Mouse (Mus musculus): ENCODE results near the gene Mex3a.

The Mex3a gene

GRCm38 (mm10) chr3:88527565-88527964 lies 4.6 kb upstream of the Mex3a start:
- in situ Hi-C loops (cut with MboI), result no loop called here

GRCm38 (mm10) chr3:88528646-88529045 lies 3.5 kb upstream of the Mex3a start:
- in situ Hi-C loops (cut with MboI), result no loop called here

DNA sequence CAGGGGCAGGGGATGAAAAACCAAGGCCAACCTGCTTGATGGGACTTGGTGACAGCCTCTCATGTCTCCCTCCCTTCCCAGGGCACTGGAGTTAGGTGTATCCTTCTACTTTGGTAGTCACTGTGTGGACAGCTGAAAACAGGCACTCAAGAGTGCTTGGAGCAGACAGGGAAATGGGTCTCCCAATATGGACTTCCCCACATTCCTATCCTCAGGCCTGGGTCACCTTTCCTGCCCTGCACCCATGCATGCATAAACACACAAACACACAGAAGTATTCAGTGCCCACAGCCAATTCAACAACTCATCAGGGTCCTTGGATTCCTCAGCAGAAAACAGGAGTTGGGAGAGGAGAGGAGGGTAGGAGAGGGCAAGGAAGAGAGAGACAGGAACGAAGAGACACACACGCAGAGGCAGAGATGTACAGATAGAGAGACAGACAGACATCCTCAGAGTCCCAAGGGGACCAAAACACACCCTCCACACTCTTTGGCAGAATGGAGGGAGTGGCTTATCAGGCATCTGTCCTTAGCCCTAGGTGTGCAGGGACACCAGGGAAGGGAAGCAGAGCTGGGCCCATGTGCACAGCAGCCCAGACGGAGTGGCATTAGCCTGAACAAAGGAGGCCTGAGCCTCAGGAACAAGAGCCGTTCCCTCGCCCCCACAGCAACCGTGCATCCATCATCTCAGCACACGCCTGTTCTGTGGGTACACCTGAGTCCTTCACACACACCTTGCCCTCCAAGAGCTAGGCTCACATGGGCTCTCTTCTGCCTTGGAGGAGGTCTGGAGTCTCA lies 2.8 kb upstream of the Mex3a start:
- in situ Hi-C loops (cut with MboI), result no loop called here

GRCm38 (mm10) chr3:88530082-88530864 lies 1.9 kb upstream of the Mex3a start:
- in situ Hi-C loops (cut with MboI), result loop anchor here (5.0 kb wide), 1 partner anchor 123 kb away; no protein-coding TSS in a partner anchor

GRCm38 (mm10) chr3:88531348-88532298 lies 572 bp upstream of the Mex3a start:
- in situ Hi-C loops (cut with MboI), result loop anchor here (5.0 kb wide), 1 partner anchor 124 kb away; no protein-coding TSS in a partner anchor

GRCm38 (mm10) chr3:88532689-88533511 lies 705 bp downstream of the Mex3a start:
- in situ Hi-C loops (cut with MboI), result loop anchor here (5.0 kb wide), 1 partner anchor 126 kb away; no protein-coding TSS in a partner anchor

DNA sequence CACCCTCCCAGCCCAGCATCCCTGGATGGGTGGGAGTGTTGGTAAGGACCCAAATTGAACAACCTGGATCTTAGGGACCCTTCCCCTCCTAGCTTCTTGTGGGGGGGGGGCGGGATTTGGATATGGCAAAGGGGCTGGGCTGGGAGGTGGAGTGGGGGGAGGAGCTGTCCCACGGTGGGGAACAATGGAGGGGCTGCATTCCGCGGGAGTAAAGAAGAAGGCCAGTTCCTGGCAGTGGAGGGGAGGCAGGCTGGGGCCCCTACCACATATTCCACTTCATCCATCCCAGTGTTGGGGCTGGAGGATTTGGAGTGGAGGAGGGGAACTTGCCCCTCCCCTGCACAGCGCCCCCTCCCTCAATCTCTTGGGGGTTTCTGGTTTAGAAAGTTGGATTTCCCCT lies 1.5 kb downstream of the Mex3a start:
- in situ Hi-C loops (cut with MboI), result loop anchor here (5.0 kb wide), 1 partner anchor 126 kb away; no protein-coding TSS in a partner anchor

- in situ Hi-C loops (cut with MboI), result no loop called here
These were observed 2.8 kb downstream of the Mex3a start for GRCm38 (mm10) chr3:88535005-88535404.

GRCm38 (mm10) chr3:88535527-88535926 lies 3.3 kb downstream of the Mex3a start:
- in situ Hi-C loops (cut with MboI), result no loop called here

DNA sequence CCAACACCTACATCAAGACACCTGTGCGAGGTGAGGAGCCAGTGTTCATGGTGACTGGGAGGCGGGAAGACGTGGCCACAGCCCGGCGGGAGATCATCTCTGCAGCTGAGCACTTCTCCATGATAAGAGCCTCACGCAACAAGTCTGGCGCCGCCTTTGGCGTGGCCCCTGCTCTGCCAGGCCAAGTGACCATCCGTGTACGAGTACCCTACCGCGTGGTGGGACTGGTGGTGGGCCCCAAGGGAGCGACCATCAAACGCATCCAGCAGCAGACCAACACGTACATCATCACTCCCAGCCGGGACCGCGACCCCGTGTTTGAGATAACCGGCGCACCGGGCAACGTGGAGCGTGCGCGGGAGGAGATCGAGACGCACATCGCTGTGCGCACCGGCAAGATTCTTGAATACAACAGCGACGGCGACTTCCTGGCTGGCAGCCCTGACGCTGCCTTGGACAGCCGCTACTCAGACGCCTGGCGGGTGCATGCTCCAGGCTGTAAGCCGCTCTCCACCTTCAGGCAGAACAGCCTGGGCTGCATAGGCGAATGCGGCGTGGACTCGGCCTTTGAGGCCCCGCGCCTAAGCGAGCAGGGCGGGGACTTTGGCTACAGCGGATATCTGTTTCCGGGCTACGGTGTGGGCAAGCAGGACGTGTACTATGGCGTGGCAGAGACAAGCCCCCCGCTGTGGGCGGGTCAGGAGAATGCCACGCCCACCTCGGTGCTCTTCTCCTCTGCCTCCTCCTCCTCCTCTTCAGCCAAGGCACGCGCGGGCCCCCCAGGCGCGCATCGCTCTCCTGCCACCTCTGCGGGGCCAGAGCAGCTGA lies 4.1 kb downstream of the Mex3a start:
- in situ Hi-C loops (cut with MboI), result no loop called here

- in situ Hi-C loops (cut with MboI), result no loop called here
These were observed 5.0 kb downstream of the Mex3a start for GRCm38 (mm10) chr3:88537146-88537545.

DNA sequence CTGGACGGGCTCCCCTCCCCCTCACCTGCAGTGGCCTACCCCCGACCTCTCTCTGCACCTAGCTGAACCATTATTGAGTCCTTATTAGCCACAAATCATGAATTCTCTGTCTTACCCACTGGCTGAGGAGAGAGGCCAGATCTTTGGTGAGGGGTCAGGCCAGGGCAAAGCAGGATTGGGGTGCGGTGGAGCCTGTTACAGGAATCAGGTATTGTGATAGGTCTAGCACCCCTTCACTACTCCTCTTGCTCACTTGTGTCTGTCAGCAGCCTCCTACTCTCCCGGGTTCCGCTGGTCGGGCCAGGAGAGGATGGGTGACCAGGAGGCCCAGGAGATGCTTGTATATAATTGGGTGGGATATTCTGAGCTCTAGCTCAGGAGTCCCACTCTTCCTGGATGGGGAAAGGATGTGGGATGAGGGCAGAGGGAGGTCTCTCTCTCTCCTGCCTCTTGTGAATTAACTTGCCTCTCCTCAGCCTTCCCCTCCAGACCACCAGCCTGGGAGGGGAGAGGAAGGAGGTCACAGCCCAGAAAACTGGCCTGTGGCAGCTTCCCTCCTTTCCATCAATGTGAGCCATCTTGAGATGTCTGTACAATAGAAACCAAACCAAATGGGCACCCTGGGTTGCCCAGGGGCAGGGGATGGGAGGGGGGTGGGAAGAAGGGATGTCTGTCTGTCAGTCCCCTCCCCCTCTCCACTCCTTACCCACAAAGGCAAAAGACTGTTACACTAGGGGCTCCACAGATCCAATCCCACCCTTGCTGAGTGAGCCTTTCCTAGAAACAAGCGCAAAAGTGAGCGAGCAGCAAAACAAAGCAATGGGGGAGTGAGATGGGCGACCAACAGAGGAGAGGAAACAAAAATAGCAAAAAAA lies 6.3 kb downstream of the Mex3a start:
- in situ Hi-C loops (cut with MboI), result no loop called here

DNA sequence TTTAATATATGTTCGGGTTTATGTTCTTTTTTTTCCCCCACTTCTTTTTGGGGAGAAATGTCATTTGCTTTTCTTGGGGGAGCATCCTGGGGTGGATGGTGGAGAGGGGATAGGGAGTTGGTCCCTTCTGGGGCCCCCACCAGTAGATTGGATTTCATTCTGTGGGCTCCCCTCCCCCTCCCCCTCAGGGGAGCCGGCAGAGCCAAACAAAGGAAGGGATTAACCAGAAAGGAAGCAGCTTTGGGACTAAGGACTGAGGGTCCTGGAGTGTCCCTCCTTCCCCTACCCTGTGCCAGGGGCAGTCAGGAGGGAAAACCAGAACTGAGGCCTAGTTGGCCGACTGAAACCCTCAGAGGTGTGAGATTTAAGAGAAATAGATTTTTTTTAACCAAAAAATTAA lies 7.2 kb downstream of the Mex3a start:
- in situ Hi-C loops (cut with MboI), result no loop called here

DNA sequence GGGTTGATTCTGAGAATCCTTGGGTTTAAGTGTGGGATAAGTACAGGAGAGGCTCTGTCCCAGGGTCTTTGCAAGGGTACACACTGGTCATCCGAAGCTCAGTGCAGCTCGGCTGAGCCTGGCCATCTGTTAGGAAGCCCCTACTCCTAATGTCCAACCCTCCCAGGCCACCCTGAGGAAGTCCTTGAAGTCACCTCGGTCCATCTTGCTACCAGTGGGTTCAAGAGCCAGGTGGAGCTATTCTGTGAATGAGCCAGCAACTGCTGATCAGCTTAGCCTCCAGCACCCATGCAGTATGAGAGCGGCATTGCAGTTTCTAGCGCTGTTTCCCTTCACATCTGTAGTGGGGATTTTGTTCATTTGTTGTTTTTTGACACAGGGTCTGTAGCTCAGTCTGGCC lies 7.9 kb downstream of the Mex3a start:
- in situ Hi-C loops (cut with MboI), result no loop called here

DNA sequence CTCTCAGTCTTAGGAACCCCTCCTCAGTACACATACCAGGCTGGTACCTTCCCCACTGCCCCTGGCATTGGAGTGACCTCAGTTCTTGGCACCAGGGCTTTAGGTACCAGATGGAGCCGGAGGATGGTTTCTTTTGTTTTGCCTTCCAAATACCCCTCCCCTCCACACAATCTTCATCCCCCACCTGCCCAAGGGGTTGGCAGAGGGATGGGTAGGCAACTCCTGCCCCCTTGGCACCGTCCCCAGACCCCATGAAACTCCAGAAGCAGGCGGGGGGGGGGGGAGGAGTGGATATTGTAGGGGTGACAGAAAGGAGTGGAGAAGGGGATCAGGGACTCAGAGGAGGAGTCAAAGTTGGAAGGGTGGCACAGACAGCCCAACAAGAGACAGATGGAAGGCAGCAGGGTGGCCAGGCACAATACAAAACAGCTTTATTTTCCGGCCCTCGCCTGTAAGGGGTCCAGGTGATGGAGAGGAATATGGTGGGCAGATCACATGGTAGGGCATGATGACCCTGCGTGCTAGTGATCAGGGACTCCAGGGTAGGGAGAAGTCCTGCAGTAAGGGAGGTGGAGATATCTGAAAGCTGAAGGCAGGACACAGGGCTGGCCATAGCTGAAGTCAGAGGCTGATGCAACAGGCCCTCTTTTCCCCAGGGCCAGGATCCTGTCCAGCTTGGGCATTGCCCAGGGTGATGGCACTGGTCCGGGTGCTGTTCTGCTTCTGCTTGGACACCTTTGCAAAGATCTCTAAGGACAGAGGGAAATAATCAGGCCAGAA lies 9.6 kb downstream of the Mex3a start:
- in situ Hi-C loops (cut with MboI), result no loop called here

GRCm38 (mm10) chr3:88542486-88542885 lies 10.3 kb downstream of the Mex3a start:
- in situ Hi-C loops (cut with MboI), result no loop called here

GRCm38 (mm10) chr3:88543174-88543573 lies 11.0 kb downstream of the Mex3a start:
- in situ Hi-C loops (cut with MboI), result no loop called here

Measured in mature B cell (primary cell).